Mouse (Mus musculus) bone marrow macrophage, adult 2 months (primary cell): ENCODE measurements around the gene Hist1h3a.

Experiments used
- CTCF ChIP-seq: IDR thresholded peaks from 2 replicates; pipeline ENCODE4 v1.5.1; 2012; ENCODE audit warnings: low read depth, mild to moderate bottlenecking, low read length, moderate library complexity
- POLR2A ChIP-seq: IDR thresholded peaks from 2 replicates; pipeline ENCODE4 v1.6.1; 2012; ENCODE audit warnings: mild to moderate bottlenecking, low read depth, low read length, borderline replicate concordance

GRCm38 (mm10) chr13:23757921-23758320 is 4.3 kb downstream of the Hist1h3a start:
- no peak for TF ChIP-seq POLR2A
- TF ChIP-seq CTCF, result no peak
